Mouse (Mus musculus): ENCODE results near the gene Dpep1.

The Dpep1 gene

DNA sequence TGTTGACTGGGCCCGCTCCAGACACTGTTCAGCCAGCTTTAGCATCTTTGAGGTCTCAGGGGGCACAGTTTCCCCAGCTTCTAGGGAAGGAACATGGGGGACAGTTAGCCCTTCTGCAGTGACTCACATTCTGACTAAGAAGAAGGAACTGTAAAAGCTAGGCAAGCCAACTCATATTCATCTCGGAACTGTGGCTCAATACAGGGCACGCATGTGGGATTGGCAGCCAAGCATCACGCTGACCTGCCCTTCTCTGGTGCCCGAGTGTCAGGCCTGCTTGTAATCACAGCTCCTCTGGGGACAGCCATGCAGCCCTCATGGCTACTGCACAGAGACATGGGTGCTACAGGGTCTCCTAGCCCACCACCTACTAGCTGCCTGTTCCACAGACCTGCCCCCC lies 64.9 kb downstream of the Dpep1 start:
- DNase-seq (ENCODE audit: low spot score): no peak

All from urinary bladder, postnatal 10 days (tissue).